Mouse (Mus musculus) urinary bladder, adult 2 months (tissue): ENCODE data around the gene Prkce. TPM values are rescaled to one million over a fixed set of nuclear protein-coding genes. Genes with fewer than 3 reads are reported as not detected.

ENCODE experiments used
- DNase-seq: peaks from one replicate; pipeline ENCODE4 v3.0.0; 2022; ENCODE audit warnings: low spot score
- polyA plus RNA-seq: library from polyadenylated mRNA; depleted of rRNA; stranded (reverse); fragments of >200 nt; gene quantifications from 2 replicates; pipeline ENCODE4 v1.2.3, GENCODE M21; 2012

Prkce gene
- polyA plus RNA-seq, 1 experiment = 5.8 TPM

GRCm38 (mm10) chr17:86367676-86368075, 200.1 kb downstream of the Prkce start:
- DNase-seq = no peak

- DNase-seq = no peak
These were observed 202.6 kb downstream of the Prkce start for GRCm38 (mm10) chr17:86370106-86370742.

GRCm38 (mm10) chr17:86371101-86371561, 203.5 kb downstream of the Prkce start:
- no peak for DNase-seq

- DNase-seq = no peak
These were observed 208.8 kb downstream of the Prkce start for GRCm38 (mm10) chr17:86376389-86376788.

GRCm38 (mm10) chr17:86377863-86378262, 210.3 kb downstream of the Prkce start:
- no peak for DNase-seq

- DNase-seq = no peak
These were observed 211.0 kb downstream of the Prkce start for GRCm38 (mm10) chr17:86378611-86379010.

- DNase-seq = no peak
These were observed 212.0 kb downstream of the Prkce start for GRCm38 (mm10) chr17:86379405-86380137.

GRCm38 (mm10) chr17:86381464-86381863, 213.9 kb downstream of the Prkce start:
- no peak for DNase-seq

- DNase-seq = no peak
These were observed 215.3 kb downstream of the Prkce start for GRCm38 (mm10) chr17:86382885-86383284.

GRCm38 (mm10) chr17:86383699-86384572, 216.4 kb downstream of the Prkce start:
- DNase-seq = no peak

GRCm38 (mm10) chr17:86392475-86392874, 224.9 kb downstream of the Prkce start:
- DNase-seq = no peak

GRCm38 (mm10) chr17:86393191-86393590, 225.6 kb downstream of the Prkce start:
- DNase-seq = no peak

GRCm38 (mm10) chr17:86397097-86397496, 229.5 kb downstream of the Prkce start:
- no peak for DNase-seq

GRCm38 (mm10) chr17:86397647-86398046, 230.1 kb downstream of the Prkce start:
- DNase-seq = no peak

- DNase-seq = no peak
These were observed 230.6 kb downstream of the Prkce start for GRCm38 (mm10) chr17:86398226-86398625.

- no peak for DNase-seq
These were observed 232.4 kb downstream of the Prkce start for GRCm38 (mm10) chr17:86400032-86400431.

- DNase-seq = no peak
These were observed 237.4 kb downstream of the Prkce start for GRCm38 (mm10) chr17:86404795-86405501.

- DNase-seq = no peak
These were observed 238.1 kb downstream of the Prkce start for GRCm38 (mm10) chr17:86405644-86406043.

- no peak for DNase-seq
These were observed 240.5 kb downstream of the Prkce start for GRCm38 (mm10) chr17:86407921-86408613.

- DNase-seq = no peak
These were observed 241.0 kb downstream of the Prkce start for GRCm38 (mm10) chr17:86408614-86409006.

GRCm38 (mm10) chr17:86409485-86409884, 241.9 kb downstream of the Prkce start:
- no peak for DNase-seq
